Mouse (Mus musculus): ENCODE results near the gene Mlh3. TPM values are rescaled to one million over a fixed set of nuclear protein-coding genes. Genes with fewer than 3 reads are reported as not detected.

Mlh3 gene
- polyA plus RNA-seq (2016; fragmentation: Nextera tagmentation; extraction: Ambion mirVana) = 4.0 and 4.4 TPM in 2 replicates

- Histone ChIP-seq H3K27ac (peak within 1 kb of the TSS; percentile 75), H3K4me3 (peak within 1 kb of the TSS; percentile 76), H3K27me3 (replicated peaks) (no peaks in the 10 kb centered on the region), H3K4me1 (peaks cover 33% of the 10 kb centered on the region), H3K9ac (peak within 1 kb of the TSS; percentile 75), H3K4me2 (peak within 1 kb of the TSS; percentile 77), H3K9me3 (replicated peaks) (no peaks in the 10 kb centered on the region), H3K36me3 (peaks cover 30% of the 10 kb centered on the region)
- WGBS (ENCODE audit: insufficient replicate concordance) = 3% methylated on average over 35 of the region's 35 CpGs
- ATAC-seq = peak; percentile 89
Observed at GRCm38 (mm10) chr12:85270319-85270718, at the start of gene Mlh3. Gene Mlh3 (minus strand): TSS chr12:85270599.

GRCm38 (mm10) chr12:85308651-85309050, 38.3 kb upstream of the Mlh3 start:
- Histone ChIP-seq H3K4me1 (peaks cover 8% of the 10 kb centered on the region), H3K4me2 (no peak overlapping the region), H3K27me3 (replicated peaks) (no peaks in the 10 kb centered on the region), H3K9ac (no peak overlapping the region), H3K9me3 (replicated peaks) (no peaks in the 10 kb centered on the region), H3K27ac (no peak overlapping the region), H3K36me3 (peaks cover 99% of the 10 kb centered on the region), H3K4me3 (no peak overlapping the region)
- 69% methylated on average over 3 of the region's 3 CpGs for WGBS (ENCODE audit: insufficient replicate concordance)
- ATAC-seq = no peak

GRCm38 (mm10) chr12:85305247-85305892, 35.0 kb upstream of the Mlh3 start:
- peak; percentile 65 for ATAC-seq
- Histone ChIP-seq H3K36me3 (peaks cover 97% of the 10 kb centered on the region), H3K27me3 (replicated peaks) (no peaks in the 10 kb centered on the region), H3K27ac (no peak overlapping the region), H3K9ac (no peak overlapping the region), H3K4me3 (peak overlapping the region; percentile 38), H3K4me2 (peak overlapping the region; percentile 66), H3K4me1 (peaks cover 8% of the 10 kb centered on the region), H3K9me3 (replicated peaks) (no peaks in the 10 kb centered on the region)
- 43% methylated on average over 16 of the region's 16 CpGs for WGBS (ENCODE audit: insufficient replicate concordance)

GRCm38 (mm10) chr12:85304725-85305124, 34.3 kb upstream of the Mlh3 start:
- no peaks in the 10 kb centered on the region for H3K9me3 ChIP-seq (replicated peaks)
- no peak overlapping the region for H3K9ac ChIP-seq
- no peaks in the 10 kb centered on the region for H3K27me3 ChIP-seq (replicated peaks)
- 72% methylated on average over 4 of the region's 4 CpGs for WGBS (ENCODE audit: insufficient replicate concordance)
- H3K4me3 ChIP-seq = no peak overlapping the region
- no peak for ATAC-seq
- peaks cover 8% of the 10 kb centered on the region for H3K4me1 ChIP-seq
- peaks cover 97% of the 10 kb centered on the region for H3K36me3 ChIP-seq
- no peak overlapping the region; the same call in 1 of the 2 replicates for H3K4me2 ChIP-seq
- no peak overlapping the region for H3K27ac ChIP-seq

GRCm38 (mm10) chr12:85303256-85303655, 32.9 kb upstream of the Mlh3 start:
- ATAC-seq = no peak
- Histone ChIP-seq H3K27me3 (replicated peaks) (no peaks in the 10 kb centered on the region), H3K27ac (no peak overlapping the region), H3K4me2 (no peak overlapping the region), H3K4me3 (no peak overlapping the region), H3K4me1 (peaks cover 8% of the 10 kb centered on the region), H3K36me3 (peaks cover 87% of the 10 kb centered on the region), H3K9me3 (replicated peaks) (no peaks in the 10 kb centered on the region), H3K9ac (no peak overlapping the region)
- WGBS (ENCODE audit: insufficient replicate concordance) = 83% methylated on average over 2 of the region's 2 CpGs

- Histone ChIP-seq H3K4me3 (no peak overlapping the region), H3K27me3 (replicated peaks) (peaks cover 5% of the 10 kb centered on the region; the same call in 1 of the 2 replicates), H3K27ac (no peak overlapping the region), H3K36me3 (peaks cover 44% of the 10 kb centered on the region), H3K9ac (no peak overlapping the region), H3K9me3 (replicated peaks) (peaks cover 8% of the 10 kb centered on the region; the same call in 1 of the 2 replicates), H3K4me2 (no peak overlapping the region), H3K4me1 (no peaks in the 10 kb centered on the region)
- WGBS (ENCODE audit: insufficient replicate concordance) = 88% methylated on average over 1 of the region's 1 CpGs
- ATAC-seq = no peak
Observed at GRCm38 (mm10) chr12:85298835-85299180, 28.4 kb upstream of the Mlh3 start.

- Histone ChIP-seq H3K4me3 (no peak overlapping the region), H3K4me1 (no peaks in the 10 kb centered on the region), H3K9me3 (replicated peaks) (peaks cover 8% of the 10 kb centered on the region; the same call in 1 of the 2 replicates), H3K4me2 (no peak overlapping the region), H3K27me3 (replicated peaks) (peaks cover 5% of the 10 kb centered on the region; the same call in 1 of the 2 replicates), H3K27ac (no peak overlapping the region), H3K36me3 (peaks cover 38% of the 10 kb centered on the region), H3K9ac (no peak overlapping the region)
- 78% methylated on average over 11 of the region's 11 CpGs for WGBS (ENCODE audit: insufficient replicate concordance)
- no peak for ATAC-seq
Observed at GRCm38 (mm10) chr12:85298127-85298834, 27.9 kb upstream of the Mlh3 start.

- ATAC-seq = no peak
- WGBS (ENCODE audit: insufficient replicate concordance) = 73% methylated on average over 10 of the region's 10 CpGs
- H3K4me3 ChIP-seq = no peak overlapping the region
- peaks cover 32% of the 10 kb centered on the region for H3K36me3 ChIP-seq
- no peaks in the 10 kb centered on the region for H3K4me1 ChIP-seq
- H3K9me3 ChIP-seq (replicated peaks) = peaks cover 8% of the 10 kb centered on the region; the same call in 1 of the 2 replicates
- peaks cover 5% of the 10 kb centered on the region; the same call in 1 of the 2 replicates for H3K27me3 ChIP-seq (replicated peaks)
- H3K9ac ChIP-seq = no peak overlapping the region
- no peak overlapping the region for H3K4me2 ChIP-seq
- H3K27ac ChIP-seq = no peak overlapping the region
Observed at GRCm38 (mm10) chr12:85297345-85297997, 27.1 kb upstream of the Mlh3 start.

GRCm38 (mm10) chr12:85296915-85297314, 26.5 kb upstream of the Mlh3 start:
- Histone ChIP-seq H3K4me2 (no peak overlapping the region), H3K27me3 (replicated peaks) (peaks cover 5% of the 10 kb centered on the region; the same call in 1 of the 2 replicates), H3K4me1 (no peaks in the 10 kb centered on the region), H3K27ac (no peak overlapping the region), H3K36me3 (peaks cover 26% of the 10 kb centered on the region), H3K9me3 (replicated peaks) (peaks cover 8% of the 10 kb centered on the region; the same call in 1 of the 2 replicates), H3K9ac (no peak overlapping the region), H3K4me3 (no peak overlapping the region)
- 80% methylated on average over 5 of the region's 5 CpGs for WGBS (ENCODE audit: insufficient replicate concordance)
- no peak for ATAC-seq

GRCm38 (mm10) chr12:85295506-85295905, 25.1 kb upstream of the Mlh3 start:
- H3K36me3 ChIP-seq = peaks cover 12% of the 10 kb centered on the region
- no peak overlapping the region for H3K4me3 ChIP-seq
- no peaks in the 10 kb centered on the region for H3K4me1 ChIP-seq
- H3K9me3 ChIP-seq (replicated peaks) = peaks cover 8% of the 10 kb centered on the region; the same call in 1 of the 2 replicates
- peaks cover 10% of the 10 kb centered on the region for H3K27me3 ChIP-seq (replicated peaks)
- 69% methylated on average over 2 of the region's 2 CpGs for WGBS (ENCODE audit: insufficient replicate concordance)
- H3K27ac ChIP-seq = no peak overlapping the region
- no peak overlapping the region for H3K4me2 ChIP-seq
- no peak for ATAC-seq
- no peak overlapping the region for H3K9ac ChIP-seq

GRCm38 (mm10) chr12:85292906-85293305, 22.5 kb upstream of the Mlh3 start:
- no peak for ATAC-seq
- no peak overlapping the region for H3K9ac ChIP-seq

GRCm38 (mm10) chr12:85292288-85292687, 21.9 kb upstream of the Mlh3 start:
- peaks cover 8% of the 10 kb centered on the region; the same call in 1 of the 2 replicates for H3K9me3 ChIP-seq (replicated peaks)
- no peak for ATAC-seq
- H3K27me3 ChIP-seq (replicated peaks) = peaks cover 43% of the 10 kb centered on the region
- H3K36me3 ChIP-seq = no peaks in the 10 kb centered on the region
- H3K4me3 ChIP-seq = no peak overlapping the region
- no peak overlapping the region for H3K4me2 ChIP-seq
- H3K27ac ChIP-seq = no peak overlapping the region
- no peak overlapping the region for H3K9ac ChIP-seq
- 65% methylated on average over 6 of the region's 6 CpGs for WGBS (ENCODE audit: insufficient replicate concordance)
- H3K4me1 ChIP-seq = peaks cover 18% of the 10 kb centered on the region

More at GRCm38 (mm10) chr12:85292906-85293305, 22.5 kb upstream of the Mlh3 start:
- Histone ChIP-seq H3K27ac (no peak overlapping the region), H3K4me1 (peaks cover 12% of the 10 kb centered on the region), H3K9me3 (replicated peaks) (peaks cover 8% of the 10 kb centered on the region; the same call in 1 of the 2 replicates), H3K4me3 (no peak overlapping the region), H3K36me3 (no peaks in the 10 kb centered on the region), H3K4me2 (no peak overlapping the region), H3K27me3 (replicated peaks) (peaks cover 36% of the 10 kb centered on the region)
